Mouse (Mus musculus) liver, embryonic 11.5 days (tissue): ENCODE data around the gene Ralgps2. TPM values are rescaled to one million over a fixed set of nuclear protein-coding genes. Genes with fewer than 3 reads are reported as not detected.

Source experiments
- ATAC-seq: fragments of 200-750 bp; cut with Nextera tagmentation; replicated peaks from 2 replicates; pipeline ENCODE4 v1.8.0; 2017; ENCODE audit warnings: moderate number of reproducible peaks, mild to moderate bottlenecking, moderate TSS enrichment, moderate library complexity; ENCODE audit not compliant: low FRiP score
- DNase-seq: peaks from one replicate; pipeline ENCODE4 v3.0.0-alpha.2; 2017; ENCODE audit warnings: low spot score
- H3K27ac ChIP-seq: fragments of 300-500 bp; sonication (generic); 2 replicates; pipeline ENCODE4 v1.5.1; 2014; ENCODE audit warnings: mild to moderate bottlenecking, low read depth, low read length, control low read depth
- H3K27me3 ChIP-seq: fragments of 300-500 bp; sonication (generic); replicated peaks from 2 replicates; pipeline ENCODE4 v1.6.1; 2014; ENCODE audit warnings: low read length, mixed read lengths; ENCODE audit not compliant: control insufficient read depth, insufficient read depth
- H3K36me3 ChIP-seq: fragments of 300-500 bp; sonication (generic); 2 replicates; pipeline ENCODE4 v1.6.1; 2014; ENCODE audit warnings: mild to moderate bottlenecking, low read length, moderate library complexity, mixed read lengths; ENCODE audit not compliant: control insufficient read depth, insufficient read depth
- H3K4me1 ChIP-seq: fragments of 300-500 bp; sonication (generic); replicated peaks from 2 replicates; pipeline ENCODE4 v1.6.1; 2014; ENCODE audit warnings: low read length, mixed read lengths; ENCODE audit not compliant: control insufficient read depth, insufficient read depth
- H3K4me2 ChIP-seq: fragments of 300-500 bp; sonication (generic); 2 replicates; pipeline ENCODE4 v1.6.1; 2014; ENCODE audit warnings: mild to moderate bottlenecking, control low read depth, moderate library complexity
- H3K4me3 ChIP-seq: fragments of 300-500 bp; sonication (generic); 2 replicates; pipeline ENCODE4 v1.5.1; 2014; ENCODE audit warnings: low read depth, low read length, control low read depth
- H3K9ac ChIP-seq: fragments of 300-500 bp; sonication (generic); 2 replicates; pipeline ENCODE4 v1.6.1; 2014; ENCODE audit warnings: low read depth, low read length, control low read depth
- H3K9me3 ChIP-seq: fragments of 300-500 bp; sonication (generic); 2 replicates; pipeline ENCODE4 v1.6.1; 2016; ENCODE audit warnings: low read length, inconsistent platforms, mixed read lengths; ENCODE audit not compliant: control insufficient read depth
- WGBS: fragments of 180-500 bp; shearing (Covaris S2); extraction: QIAGEN DNeasy Blood & Tissue Kit; methylation state at CpG from one replicate; pipeline ENCODE4 v1.1.7; 2014; 5-methylcytosine and 5-hydroxymethylcytosine counted together
- polyA plus RNA-seq: library from polyadenylated mRNA; unstranded; fragments of >200 nt; fragmentation: Nextera tagmentation; extraction: Ambion mirVana; gene quantifications from 2 replicates; pipeline ENCODE4 v1.2.1, GENCODE M21; 2014

Gene Ralgps2
- polyA plus RNA-seq, 1 experiment from 2014 or later = 33.6 TPM

GRCm38 (mm10) chr1:156781971-156782850 lies 157.2 kb downstream of the Ralgps2 start:
- DNase-seq (no peak), ATAC-seq (0 out of 2 replicates have a peak, but pooled peaks have one; percentile 49)
- Histone ChIP-seq H3K27ac (no peak overlapping the region), H3K4me1 (0 out of 2 replicates have a peak, but pooled peaks cover 3% of the 10 kb centered on the region), H3K4me3 (no peak overlapping the region), H3K27me3 (no peaks in the 10 kb centered on the region), H3K36me3 (no peaks in the 10 kb centered on the region), H3K4me2 (no peak overlapping the region), H3K9me3 (no peaks in the 10 kb centered on the region), H3K9ac (no peak overlapping the region)
- WGBS = 40% methylated on average over 14 of the region's 14 CpGs

GRCm38 (mm10) chr1:156781076-156781741 lies 158.2 kb downstream of the Ralgps2 start:
- no peak overlapping the region for H3K4me3 ChIP-seq
- H3K36me3 ChIP-seq = no peaks in the 10 kb centered on the region
- H3K4me2 ChIP-seq = no peak overlapping the region
- no peak overlapping the region for H3K9ac ChIP-seq
- ATAC-seq (no peak), DNase-seq (no peak)
- 0 out of 2 replicates have a peak, but pooled peaks cover 3% of the 10 kb centered on the region for H3K4me1 ChIP-seq
- no peak overlapping the region for H3K27ac ChIP-seq
- 51% methylated on average over 12 of the region's 12 CpGs for WGBS
- no peaks in the 10 kb centered on the region for H3K9me3 ChIP-seq
- no peaks in the 10 kb centered on the region for H3K27me3 ChIP-seq

GRCm38 (mm10) chr1:156780234-156781005 lies 159.0 kb downstream of the Ralgps2 start:
- Histone ChIP-seq H3K36me3 (no peaks in the 10 kb centered on the region), H3K4me3 (no peak overlapping the region), H3K4me2 (no peak overlapping the region), H3K27ac (no peak overlapping the region), H3K9ac (no peak overlapping the region), H3K9me3 (no peaks in the 10 kb centered on the region), H3K27me3 (no peaks in the 10 kb centered on the region), H3K4me1 (0 out of 2 replicates have a peak, but pooled peaks cover 3% of the 10 kb centered on the region)
- ATAC-seq (no peak), DNase-seq (no peak)
- WGBS = 69% methylated on average over 16 of the region's 16 CpGs

- no peaks in the 10 kb centered on the region for H3K9me3 ChIP-seq
- no peak overlapping the region for H3K9ac ChIP-seq
- H3K4me2 ChIP-seq = no peak overlapping the region
- 0 out of 2 replicates have a peak, but pooled peaks cover 3% of the 10 kb centered on the region for H3K4me1 ChIP-seq
- H3K27me3 ChIP-seq = no peaks in the 10 kb centered on the region
- ATAC-seq (no peak), DNase-seq (no peak)
- no peak overlapping the region for H3K27ac ChIP-seq
- H3K36me3 ChIP-seq = no peaks in the 10 kb centered on the region
- H3K4me3 ChIP-seq = no peak overlapping the region
- 75% methylated on average over 4 of the region's 4 CpGs for WGBS
Observed at GRCm38 (mm10) chr1:156779595-156779994, 159.8 kb downstream of the Ralgps2 start.

- Histone ChIP-seq H3K9ac (no peak overlapping the region), H3K9me3 (no peaks in the 10 kb centered on the region), H3K27ac (no peak overlapping the region), H3K4me1 (0 out of 2 replicates have a peak, but pooled peaks cover 3% of the 10 kb centered on the region), H3K27me3 (no peaks in the 10 kb centered on the region), H3K4me2 (no peak overlapping the region), H3K4me3 (no peak overlapping the region), H3K36me3 (no peaks in the 10 kb centered on the region)
- DNase-seq (no peak), ATAC-seq (no peak)
- WGBS = 58% methylated on average over 6 of the region's 6 CpGs
Observed at GRCm38 (mm10) chr1:156778977-156779376, 160.4 kb downstream of the Ralgps2 start.

GRCm38 (mm10) chr1:156777896-156778295 lies 161.5 kb downstream of the Ralgps2 start:
- H3K27ac ChIP-seq = no peak overlapping the region

GRCm38 (mm10) chr1:156775983-156776382 lies 163.4 kb downstream of the Ralgps2 start:
- no peaks in the 10 kb centered on the region for H3K4me1 ChIP-seq
- no peak overlapping the region for H3K27ac ChIP-seq
- no peak overlapping the region for H3K4me3 ChIP-seq
- H3K36me3 ChIP-seq = no peaks in the 10 kb centered on the region
- DNase-seq (no peak), ATAC-seq (no peak)
- no peak overlapping the region for H3K9ac ChIP-seq
- no peaks in the 10 kb centered on the region for H3K27me3 ChIP-seq
- no peaks in the 10 kb centered on the region for H3K9me3 ChIP-seq
- 81% methylated on average over 7 of the region's 7 CpGs for WGBS
- no peak overlapping the region for H3K4me2 ChIP-seq

More at GRCm38 (mm10) chr1:156777896-156778295, 161.5 kb downstream of the Ralgps2 start:
- ATAC-seq (no peak), DNase-seq (no peak)
- Histone ChIP-seq H3K36me3 (no peaks in the 10 kb centered on the region), H3K4me1 (0 out of 2 replicates have a peak, but pooled peaks cover 3% of the 10 kb centered on the region), H3K4me3 (no peak overlapping the region), H3K9ac (no peak overlapping the region), H3K4me2 (no peak overlapping the region), H3K27me3 (no peaks in the 10 kb centered on the region), H3K9me3 (no peaks in the 10 kb centered on the region)
- 81% methylated on average over 4 of the region's 4 CpGs for whole genome bisulfite sequencing

- no peak overlapping the region for H3K9ac ChIP-seq
- WGBS = 80% methylated on average over 4 of the region's 4 CpGs
- no peaks in the 10 kb centered on the region for H3K4me1 ChIP-seq
- no peaks in the 10 kb centered on the region for H3K9me3 ChIP-seq
- DNase-seq (no peak), ATAC-seq (no peak)
- H3K4me2 ChIP-seq = no peak overlapping the region
- H3K36me3 ChIP-seq = no peaks in the 10 kb centered on the region
- no peak overlapping the region for H3K27ac ChIP-seq
- H3K4me3 ChIP-seq = no peak overlapping the region
- no peaks in the 10 kb centered on the region for H3K27me3 ChIP-seq
Observed at GRCm38 (mm10) chr1:156775190-156775589, 164.2 kb downstream of the Ralgps2 start.
